Mouse (Mus musculus): ENCODE data around the gene Hes3. TPM values are rescaled to one million over a fixed set of nuclear protein-coding genes. Genes with fewer than 3 reads are reported as not detected.

Hes3 gene
- total and polyA plus RNA-seq, 2 experiments from 2014 or later = 0.57 TPM; not detected in 1

DNA sequence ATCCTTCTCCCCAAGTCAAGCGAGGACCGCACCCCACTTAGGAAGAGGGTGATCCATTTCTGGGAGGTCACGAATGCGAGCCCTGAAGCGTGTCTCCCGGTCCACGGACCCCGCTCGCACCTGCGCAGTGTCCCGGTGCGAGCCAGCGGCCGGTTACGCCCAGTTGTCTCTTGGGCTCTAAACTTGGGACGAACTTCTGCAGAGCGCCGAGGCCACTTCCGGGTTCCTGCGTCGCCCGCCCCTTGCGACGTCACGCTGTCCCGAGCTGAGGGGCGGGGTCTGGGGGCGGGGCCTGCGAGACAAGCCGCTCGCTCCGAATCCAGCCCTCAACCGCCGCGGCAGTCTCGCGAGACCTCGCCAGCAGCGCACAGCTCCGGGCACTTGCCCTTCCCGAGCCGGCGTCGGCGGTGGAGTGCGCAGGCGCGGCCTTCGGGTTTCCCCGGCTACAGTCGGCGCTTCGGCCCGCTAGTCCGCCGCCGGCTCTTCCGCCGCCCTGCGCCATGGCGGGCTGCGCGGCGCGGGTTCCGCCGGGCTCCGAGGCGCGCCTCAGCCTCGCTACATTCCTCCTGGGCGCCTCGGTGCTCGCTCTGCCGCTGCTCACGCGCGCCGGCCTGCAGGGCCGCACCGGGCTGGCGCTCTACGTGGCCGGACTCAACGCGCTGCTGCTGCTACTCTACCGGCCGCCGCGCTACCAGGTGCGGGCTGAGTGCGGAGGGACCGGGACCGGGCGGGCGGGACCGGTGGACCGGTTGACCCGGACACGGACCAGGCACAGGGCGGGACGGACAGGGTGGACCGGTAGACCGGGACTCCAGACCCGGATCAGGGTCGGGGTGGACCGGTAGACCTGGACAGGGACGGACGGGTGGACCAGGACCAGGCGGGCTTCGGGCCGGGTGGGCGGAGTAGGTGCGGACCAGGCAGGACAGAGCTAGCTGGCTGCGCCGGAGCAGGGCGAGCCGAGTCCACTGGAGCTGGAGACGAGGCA is 5.7 kb upstream of the Hes3 start, which contains the start of gene Icmt:
Icmt (plus strand) TSS at position 354 of the 988 bp plus-strand sequence.
- under 1% methylated on average over 115 of the region's 119 CpGs for WGBS
- Histone ChIP-seq H3K27ac (ENCODE audit: low read depth, low read length) (peak within 1 kb of the TSS; percentile 79), H3K4me2 (ENCODE audit: low read depth) (peak within 1 kb of the TSS; percentile 97), H3K9me3 (ENCODE audit: low read length) (no peaks in the 10 kb centered on the region), H3K4me1 (ENCODE audit: insufficient read depth) (0 out of 2 replicates have a peak, but pooled peaks cover 8% of the 10 kb centered on the region), H3K9ac (peak within 1 kb of the TSS; percentile 76), H3K27me3 (ENCODE audit: insufficient read depth, low read length) (peaks cover 29% of the 10 kb centered on the region), H3K4me3 (ENCODE audit: low read depth, low read length) (peak within 1 kb of the TSS; percentile 97), H3K36me3 (ENCODE audit: insufficient read depth) (peaks cover 25% of the 10 kb centered on the region)
- TF ChIP-seq CTCF (IDR thresholded peaks at IDR 0.05; ENCODE audit: low read depth) = no peak
- peak; percentile 98 for ATAC-seq
- DNase-seq = peak; percentile 99

DNA sequence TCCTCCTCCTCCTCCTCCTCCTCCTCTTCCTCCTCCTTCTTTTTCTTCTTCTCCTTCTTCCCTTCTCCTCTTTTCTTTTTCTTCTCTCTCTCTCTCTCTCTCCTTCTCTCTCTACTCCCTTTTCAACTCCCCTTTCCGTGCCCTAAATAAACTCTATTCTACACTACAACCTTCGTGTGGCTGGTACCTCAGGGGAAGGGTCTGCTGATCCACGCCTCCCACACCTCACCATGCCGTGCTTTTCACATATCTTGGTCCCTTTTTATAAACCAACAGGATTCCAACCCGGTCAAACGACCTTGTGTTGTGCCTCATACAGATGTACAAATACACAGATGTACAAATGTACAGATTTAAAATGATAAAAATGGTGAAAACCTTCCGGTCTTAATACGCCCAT is 4.9 kb upstream of the Hes3 start:
- Histone ChIP-seq H3K4me3 (ENCODE audit: low read depth, low read length) (peak overlapping the region; percentile 97), H3K4me2 (ENCODE audit: low read depth) (peak overlapping the region; percentile 78), H3K4me1 (ENCODE audit: insufficient read depth) (0 out of 2 replicates have a peak, but pooled peaks cover 8% of the 10 kb centered on the region), H3K27me3 (ENCODE audit: insufficient read depth, low read length) (peaks cover 37% of the 10 kb centered on the region), H3K9me3 (ENCODE audit: low read length) (no peaks in the 10 kb centered on the region), H3K36me3 (ENCODE audit: insufficient read depth) (peaks cover 17% of the 10 kb centered on the region), H3K9ac (peak overlapping the region; percentile 44), H3K27ac (ENCODE audit: low read depth, low read length) (no peak overlapping the region)
- ATAC-seq (no peak), DNase-seq (no peak)
- TF ChIP-seq CTCF (IDR thresholded peaks at IDR 0.05; ENCODE audit: low read depth) = no peak
- WGBS = 16% methylated on average over 8 of the region's 8 CpGs

DNA sequence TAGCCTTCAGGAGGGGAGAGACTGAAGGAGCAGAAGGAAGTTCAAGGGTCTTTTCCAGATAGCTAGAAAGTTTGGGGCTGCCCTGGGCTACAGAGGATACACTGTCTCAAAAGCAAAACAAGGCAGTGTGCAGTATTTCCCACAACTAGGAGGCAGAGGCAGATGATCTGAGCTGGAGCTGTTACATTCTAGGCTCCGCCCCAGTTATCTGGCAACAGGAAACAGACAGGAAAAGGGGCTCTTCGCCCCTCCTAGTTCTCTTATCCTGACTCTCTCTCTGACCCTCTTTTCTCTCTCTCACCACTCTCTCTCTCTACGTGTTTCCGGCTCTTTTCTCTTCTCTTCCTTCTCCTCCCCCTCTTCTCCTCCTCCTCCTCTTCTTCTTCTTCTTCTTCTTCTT is 4.5 kb upstream of the Hes3 start:
- Histone ChIP-seq H3K4me1 (ENCODE audit: insufficient read depth) (peaks cover 9% of the 10 kb centered on the region; the same call in 1 of the 2 replicates), H3K36me3 (ENCODE audit: insufficient read depth) (peaks cover 14% of the 10 kb centered on the region), H3K27me3 (ENCODE audit: insufficient read depth, low read length) (peaks cover 41% of the 10 kb centered on the region), H3K27ac (ENCODE audit: low read depth, low read length) (no peak overlapping the region), H3K9me3 (ENCODE audit: low read length) (no peaks in the 10 kb centered on the region), H3K4me2 (ENCODE audit: low read depth) (no peak overlapping the region), H3K9ac (no peak overlapping the region), H3K4me3 (ENCODE audit: low read depth, low read length) (no peak overlapping the region)
- 56% methylated on average over 4 of the region's 4 CpGs for WGBS
- no peak for ATAC-seq
- TF ChIP-seq CTCF (IDR thresholded peaks at IDR 0.05; ENCODE audit: low read depth) = no peak
- DNase-seq = no peak

DNA sequence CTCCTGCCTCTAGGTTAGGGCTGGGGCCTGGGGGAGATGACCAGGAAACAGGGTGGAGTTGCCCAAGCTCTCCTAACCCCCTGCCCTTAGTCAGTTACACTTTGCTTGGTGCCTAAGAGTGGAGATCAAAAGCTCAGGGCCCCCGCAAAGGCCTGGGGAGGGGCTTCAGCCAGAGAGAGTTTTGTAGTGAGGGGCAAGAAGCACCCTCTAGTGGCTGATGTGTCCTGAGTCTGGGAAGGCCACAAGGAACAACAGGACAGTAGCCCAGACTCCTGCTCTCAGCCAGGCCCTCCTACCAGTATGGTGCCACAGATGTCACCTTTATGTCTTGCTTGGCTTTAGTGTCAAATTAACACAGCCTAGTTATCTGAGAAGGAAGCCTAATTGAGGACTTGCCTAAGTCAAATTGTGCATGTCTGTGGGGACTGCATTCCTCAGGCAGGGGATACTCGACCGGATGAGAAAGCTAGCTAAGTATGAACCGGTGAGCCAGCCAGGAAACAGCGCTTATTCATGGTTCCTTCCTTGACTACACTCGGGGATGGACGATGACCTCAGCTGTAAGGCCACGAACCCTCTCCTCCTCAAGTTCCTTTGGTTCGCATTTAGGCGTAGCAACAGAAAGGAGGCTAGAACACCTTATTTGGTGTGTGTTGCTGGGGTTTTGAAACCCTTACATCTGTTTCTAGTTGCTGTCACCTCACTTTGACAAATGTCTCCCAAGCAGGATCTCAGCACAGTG is 2.9 kb upstream of the Hes3 start:
- no peak overlapping the region for H3K27ac ChIP-seq (ENCODE audit: low read depth, low read length)
- no peak overlapping the region for H3K9ac ChIP-seq
- no peaks in the 10 kb centered on the region for H3K36me3 ChIP-seq (ENCODE audit: insufficient read depth)
- peaks cover 48% of the 10 kb centered on the region for H3K27me3 ChIP-seq (ENCODE audit: insufficient read depth, low read length)
- DNase-seq (no peak), ATAC-seq (no peak)
- H3K4me3 ChIP-seq (ENCODE audit: low read depth, low read length) = no peak overlapping the region
- peaks cover 16% of the 10 kb centered on the region; the same call in 1 of the 2 replicates for H3K4me1 ChIP-seq (ENCODE audit: insufficient read depth)
- 61% methylated on average over 10 of the region's 10 CpGs for WGBS
- peak; percentile 49 for TF ChIP-seq CTCF (IDR thresholded peaks at IDR 0.05; ENCODE audit: low read depth)
- no peaks in the 10 kb centered on the region for H3K9me3 ChIP-seq (ENCODE audit: low read length)
- no peak overlapping the region for H3K4me2 ChIP-seq (ENCODE audit: low read depth)

DNA sequence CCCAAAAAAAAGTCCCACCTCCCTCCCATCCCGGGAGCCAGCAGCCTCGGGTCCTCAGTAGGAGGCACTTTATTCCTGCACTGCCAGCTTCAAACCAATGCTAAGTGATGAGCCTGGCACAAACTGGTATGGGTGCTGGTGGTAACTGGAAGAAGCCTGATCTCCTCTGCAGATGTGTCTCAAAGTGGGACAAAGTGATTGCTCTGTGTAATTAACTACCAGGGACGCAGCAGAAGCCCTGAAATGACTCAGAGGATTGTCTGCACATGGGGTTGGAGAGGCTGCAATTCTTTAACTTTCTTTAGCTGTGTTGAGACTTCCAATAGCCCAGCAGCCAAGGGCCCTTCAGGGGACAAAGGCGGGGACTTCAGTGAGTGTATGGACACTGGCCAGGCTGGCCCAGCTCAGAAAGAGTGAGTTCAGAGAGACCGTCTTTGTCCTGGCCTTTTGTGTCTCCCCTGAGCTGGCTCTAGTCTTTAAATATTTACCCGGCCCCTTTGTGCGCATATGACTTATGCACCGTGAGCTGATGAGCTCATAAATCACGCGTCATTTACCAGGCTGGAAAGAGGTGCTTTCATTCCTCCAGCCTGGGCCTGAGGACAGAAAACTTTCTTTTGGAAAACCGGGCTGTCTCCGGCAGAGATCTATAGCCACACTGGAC is 772 bp upstream of the Hes3 start:
- H3K27ac ChIP-seq (ENCODE audit: low read depth, low read length) = no peak overlapping the region
- 8% methylated on average over 12 of the region's 12 CpGs for WGBS
- no peaks in the 10 kb centered on the region for H3K36me3 ChIP-seq (ENCODE audit: insufficient read depth)
- no peak for TF ChIP-seq CTCF (IDR thresholded peaks at IDR 0.05; ENCODE audit: low read depth)
- H3K4me1 ChIP-seq (ENCODE audit: insufficient read depth) = peaks cover 9% of the 10 kb centered on the region; the same call in 1 of the 2 replicates
- no peak for ATAC-seq
- no peaks in the 10 kb centered on the region for H3K9me3 ChIP-seq (ENCODE audit: low read length)
- no peak overlapping the region for H3K9ac ChIP-seq
- no peak for DNase-seq
- H3K27me3 ChIP-seq (ENCODE audit: insufficient read depth, low read length) = peaks cover 64% of the 10 kb centered on the region
- no peak overlapping the region for H3K4me2 ChIP-seq (ENCODE audit: low read depth)
- no peak overlapping the region for H3K4me3 ChIP-seq (ENCODE audit: low read depth, low read length)

DNA sequence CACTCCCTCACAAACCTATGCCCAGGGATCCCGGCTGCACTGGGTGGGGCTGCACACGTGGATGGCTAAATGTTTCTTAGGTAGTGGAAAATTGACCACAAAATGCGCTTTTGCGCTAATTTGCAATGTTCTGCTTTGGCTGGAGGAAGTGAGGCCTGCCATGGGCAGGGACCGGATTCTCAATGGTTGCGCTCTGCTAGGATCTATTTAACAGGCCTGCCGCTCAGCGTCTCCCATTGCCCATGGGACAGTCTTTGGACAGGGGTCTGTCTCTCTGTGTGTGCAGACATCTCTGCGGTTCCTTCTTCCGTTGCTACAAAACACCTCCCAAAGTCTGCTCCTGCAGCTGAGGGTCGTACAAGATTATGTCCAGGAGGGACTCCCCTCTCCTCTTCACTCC is 471 bp downstream of the Hes3 start:
- H3K9me3 ChIP-seq (ENCODE audit: low read length) = no peaks in the 10 kb centered on the region
- peak overlapping the region; percentile 33; the same call in 1 of the 2 replicates for H3K4me3 ChIP-seq (ENCODE audit: low read depth, low read length)
- H3K27ac ChIP-seq (ENCODE audit: low read depth, low read length) = no peak overlapping the region
- no peak overlapping the region for H3K9ac ChIP-seq
- no peak for DNase-seq
- 12% methylated on average over 11 of the region's 11 CpGs for WGBS
- H3K4me2 ChIP-seq (ENCODE audit: low read depth) = peak overlapping the region; percentile 65
- peaks cover 71% of the 10 kb centered on the region for H3K27me3 ChIP-seq (ENCODE audit: insufficient read depth, low read length)
- TF ChIP-seq CTCF (IDR thresholded peaks at IDR 0.05; ENCODE audit: low read depth) = no peak
- H3K4me1 ChIP-seq (ENCODE audit: insufficient read depth) = peaks cover 14% of the 10 kb centered on the region; the same call in 1 of the 2 replicates
- ATAC-seq = no peak
- H3K36me3 ChIP-seq (ENCODE audit: insufficient read depth) = no peaks in the 10 kb centered on the region

Measured in forebrain, postnatal 0 days (tissue).